Mouse (Mus musculus) thymus, postnatal 14 days (tissue): ENCODE measurements at regions not wholly inside any gene's neighbourhood (a gene's known extent, or its start where the extent isn't known, plus 50 kb on each side); places are given as distances from the start of the nearest gene placed in this dataset.
"Not testable (repeated sequence)": the region's sequence is repeated elsewhere in the genome, so short reads cannot be mapped to it uniquely, and the experiment has no call there.

ENCODE experiments used
- DNase-seq: peaks from one replicate; pipeline ENCODE4 v3.0.0; 2021

DNA sequence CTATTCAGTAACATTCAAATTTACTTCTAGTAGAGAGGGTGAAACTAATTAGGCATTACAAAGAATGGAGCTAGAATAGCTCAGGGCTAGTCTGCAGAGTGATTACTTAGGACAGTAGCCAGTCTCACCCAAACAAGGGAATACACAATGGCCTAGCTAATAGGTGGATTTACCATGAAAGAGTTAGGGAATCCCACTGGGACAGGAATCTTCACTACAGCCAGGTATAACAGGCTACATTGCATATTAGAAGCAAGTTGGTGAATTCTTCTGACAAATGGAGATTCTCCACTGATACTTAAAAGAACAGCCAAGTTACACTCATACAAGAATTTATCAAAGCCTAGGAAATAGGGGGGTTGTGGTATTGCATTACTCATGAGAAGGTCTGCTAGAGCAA lies 670.2 kb upstream of the Chrm3 start:
- DNase-seq = not testable (repeated sequence)

DNA sequence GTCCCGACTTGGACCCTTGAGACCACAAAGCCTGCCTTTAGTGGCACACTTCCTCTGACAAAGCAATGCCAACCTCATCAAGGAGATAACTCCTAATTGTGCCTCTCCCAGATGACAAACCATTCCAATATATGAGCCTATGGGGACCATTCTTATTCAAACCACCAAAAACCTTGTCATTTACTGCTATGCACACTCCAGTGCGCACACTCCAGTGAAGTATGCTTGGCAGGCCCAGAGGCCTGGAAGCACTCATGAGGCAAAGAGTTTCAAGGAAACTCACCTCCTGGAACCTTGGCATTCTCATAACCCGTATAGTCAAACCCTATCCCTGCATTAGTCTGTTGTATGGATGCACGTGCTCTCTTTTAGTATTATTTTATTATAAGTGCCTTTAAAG lies 669.7 kb upstream of the Chrm3 start:
- DNase-seq = no peak

DNA sequence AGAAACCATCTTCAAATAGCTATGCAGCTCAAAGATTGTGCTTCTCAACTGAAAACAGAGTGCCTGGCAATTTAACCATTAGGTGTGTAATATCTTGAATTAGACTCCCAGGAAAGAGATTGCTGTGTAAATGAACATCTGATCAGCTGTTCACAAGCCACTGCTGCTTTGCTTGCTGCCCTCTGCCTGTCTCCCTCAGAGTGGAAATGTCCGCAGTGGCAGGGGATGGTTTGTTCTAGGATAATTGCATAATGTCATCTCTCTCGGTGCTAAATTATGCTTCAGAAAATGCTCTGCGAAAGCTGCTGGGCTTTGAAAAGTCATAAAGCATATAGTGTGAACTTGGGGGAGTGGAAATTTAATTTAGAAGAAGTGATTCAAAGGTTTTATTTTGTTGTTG lies 665.3 kb upstream of the Chrm3 start:
- no peak for DNase-seq

DNA sequence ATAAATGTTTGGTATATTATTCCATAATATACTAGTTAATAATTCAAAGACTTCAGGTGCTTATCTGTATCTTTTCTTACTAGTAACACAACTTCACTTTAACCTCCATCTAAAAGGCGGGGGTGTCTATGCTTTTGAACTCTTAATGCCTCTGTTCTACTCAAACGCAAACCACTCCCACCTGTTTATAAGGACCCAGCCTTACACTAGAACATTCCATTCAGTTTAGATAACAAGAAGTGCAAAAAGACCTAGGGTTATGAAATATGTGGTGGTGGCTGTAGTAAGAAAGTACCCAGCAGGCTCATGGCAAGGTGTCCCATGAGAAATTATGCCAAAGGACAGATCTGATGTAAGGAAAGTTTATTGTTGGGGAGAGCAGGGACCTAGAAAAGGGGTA lies 663.8 kb upstream of the Chrm3 start:
- no peak for DNase-seq

DNA sequence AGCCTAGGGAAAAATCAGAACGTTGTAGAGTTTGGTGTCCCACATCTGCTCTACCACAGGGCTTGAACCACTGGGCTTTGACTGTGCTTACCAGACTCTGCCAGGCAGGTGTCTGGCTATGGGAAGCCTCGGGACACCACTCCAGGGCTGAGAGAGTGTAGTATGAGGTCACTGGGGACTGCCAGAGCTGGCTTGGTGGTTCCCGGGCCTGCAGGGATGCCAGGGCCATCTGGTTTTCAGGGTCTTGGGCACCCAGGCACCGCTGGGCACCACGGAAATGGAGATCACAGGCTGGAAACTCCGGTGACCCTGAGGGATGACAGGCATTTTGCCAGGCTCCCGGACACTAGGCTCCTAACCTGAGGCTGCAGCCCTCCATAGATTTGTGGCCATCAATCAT lies 656.9 kb upstream of the Chrm3 start:
- no peak for DNase-seq

DNA sequence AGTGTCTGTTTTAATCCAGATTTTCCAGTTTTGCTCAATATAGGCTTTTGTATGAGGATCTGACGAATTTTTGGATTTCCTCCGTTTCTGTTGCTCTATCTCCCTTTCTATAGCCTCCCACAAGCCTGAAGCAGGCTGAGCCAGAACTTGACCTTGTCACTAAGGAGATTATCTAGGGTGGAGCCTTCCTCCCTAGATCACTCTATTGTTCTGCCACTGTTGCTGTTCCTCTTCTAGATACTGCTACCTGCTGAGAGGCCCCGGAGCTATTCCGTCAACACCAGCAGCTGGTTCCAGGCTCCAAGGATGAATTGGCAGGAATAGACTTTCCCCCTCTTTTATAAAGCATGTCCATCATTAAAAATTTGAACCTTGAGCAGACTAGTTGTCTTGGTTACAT lies 644.7 kb upstream of the Chrm3 start:
- no peak for DNase-seq

- no peak for DNase-seq
Measured at GRCm38 (mm10) chr13:10991151-10991550, 630.5 kb upstream of the Chrm3 start.

DNA sequence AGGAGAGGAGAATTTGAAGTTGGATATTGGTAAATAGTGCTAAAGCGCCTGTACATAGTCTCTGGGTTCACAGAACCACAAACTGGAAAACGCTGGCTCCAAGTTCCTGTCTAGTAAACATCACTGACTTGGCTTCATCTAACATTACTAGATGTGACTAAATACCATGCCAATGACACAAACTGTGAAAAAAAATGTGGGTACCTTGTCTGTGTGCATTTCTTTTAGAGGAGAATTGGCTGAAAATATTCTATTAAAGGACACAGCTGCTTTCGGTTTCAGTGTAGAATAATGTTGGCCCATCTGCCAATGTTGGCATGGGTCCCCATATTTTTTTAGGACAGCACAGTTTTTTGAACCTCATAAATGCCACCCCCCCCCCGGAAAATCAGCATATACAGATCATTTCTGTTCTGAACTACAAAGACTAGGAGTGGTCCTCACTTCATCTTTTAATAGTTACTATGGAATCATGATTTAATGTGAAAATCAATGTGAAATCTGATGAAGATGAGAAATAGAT lies 629.9 kb upstream of the Chrm3 start:
- no peak for DNase-seq

GRCm38 (mm10) chr13:10989095-10989814 lies 628.6 kb upstream of the Chrm3 start:
- DNase-seq = no peak

GRCm38 (mm10) chr13:10983736-10984135 lies 623.1 kb upstream of the Chrm3 start:
- no peak for DNase-seq

GRCm38 (mm10) chr13:10982543-10982942 lies 621.9 kb upstream of the Chrm3 start:
- no peak for DNase-seq

GRCm38 (mm10) chr13:10971932-10972331 lies 611.3 kb upstream of the Chrm3 start:
- DNase-seq = no peak

GRCm38 (mm10) chr13:10970721-10971120 lies 610.1 kb upstream of the Chrm3 start:
- DNase-seq = no peak

GRCm38 (mm10) chr13:10952923-10953322 lies 592.3 kb upstream of the Chrm3 start:
- DNase-seq = no peak

DNA sequence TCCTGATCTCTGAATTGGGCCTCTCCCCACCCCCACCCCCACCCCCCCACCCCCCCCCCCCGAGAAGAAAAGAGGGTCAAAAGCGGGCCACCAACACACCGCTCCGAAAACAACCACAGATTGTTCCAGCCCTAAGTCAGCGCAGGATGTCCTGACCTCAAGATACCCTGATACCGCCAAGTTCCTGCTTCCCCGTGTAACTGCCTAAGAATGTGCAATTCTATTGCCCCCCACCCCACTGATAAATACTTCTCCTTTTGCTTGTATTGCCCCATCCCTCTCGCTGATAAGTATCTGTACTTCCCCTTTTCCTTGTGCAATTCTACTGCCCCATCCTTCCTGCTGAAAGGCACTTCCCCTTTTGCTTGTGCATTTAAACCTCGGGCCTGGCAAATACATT lies 590.0 kb upstream of the Chrm3 start:
- not testable (repeated sequence) for DNase-seq

GRCm38 (mm10) chr13:10947398-10947797 lies 586.8 kb upstream of the Chrm3 start:
- no peak for DNase-seq

- no peak for DNase-seq
Measured at GRCm38 (mm10) chr13:10943877-10944276, 583.2 kb upstream of the Chrm3 start.

DNA sequence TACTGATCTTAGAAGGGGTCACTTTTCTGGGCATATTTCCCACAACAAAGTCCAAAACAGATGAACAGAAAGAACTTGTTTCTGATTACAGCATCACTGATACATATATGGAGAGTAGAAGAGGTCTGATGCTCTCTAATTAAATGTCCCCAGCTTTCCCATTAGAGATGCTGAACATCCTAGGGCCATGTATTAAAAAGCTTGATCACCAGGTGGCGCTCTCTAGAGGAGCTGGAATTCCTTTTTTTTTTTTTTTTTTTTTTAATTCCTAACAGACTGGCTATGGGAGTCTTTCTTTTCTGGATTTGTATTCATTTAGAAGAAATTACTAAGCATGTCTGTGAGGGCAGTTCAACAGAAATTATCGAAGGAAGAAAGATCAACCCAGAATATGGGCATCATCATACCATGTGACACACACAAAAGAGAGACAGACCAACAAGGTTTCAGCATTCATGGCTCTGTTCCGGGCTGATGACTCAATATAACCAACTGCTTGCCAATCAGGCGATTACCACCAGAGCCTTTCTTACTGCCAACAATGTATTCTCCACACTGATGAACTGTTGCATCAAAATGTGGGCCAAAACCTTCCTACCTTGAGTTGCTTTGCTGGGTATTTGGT lies 581.5 kb upstream of the Chrm3 start:
- DNase-seq = no peak

DNA sequence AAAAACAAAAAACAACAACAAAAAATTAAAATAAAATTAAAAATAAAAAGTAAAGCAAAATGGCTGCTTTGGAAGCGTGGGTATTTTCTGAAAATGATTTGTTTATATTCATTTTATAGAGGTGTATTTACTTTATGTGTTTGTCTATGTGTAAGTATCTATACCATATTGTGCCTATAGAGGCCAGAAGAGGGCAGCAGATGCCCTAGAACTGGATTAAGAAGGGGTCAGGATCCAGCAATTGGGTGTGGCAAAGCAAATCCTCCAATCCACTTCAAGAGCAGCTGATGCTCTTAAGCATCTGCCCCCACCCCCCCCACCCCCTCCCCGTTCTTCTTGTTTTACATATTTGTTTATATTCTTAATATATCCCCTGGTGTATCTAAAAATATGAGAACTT lies 577.6 kb upstream of the Chrm3 start:
- DNase-seq = no peak

DNA sequence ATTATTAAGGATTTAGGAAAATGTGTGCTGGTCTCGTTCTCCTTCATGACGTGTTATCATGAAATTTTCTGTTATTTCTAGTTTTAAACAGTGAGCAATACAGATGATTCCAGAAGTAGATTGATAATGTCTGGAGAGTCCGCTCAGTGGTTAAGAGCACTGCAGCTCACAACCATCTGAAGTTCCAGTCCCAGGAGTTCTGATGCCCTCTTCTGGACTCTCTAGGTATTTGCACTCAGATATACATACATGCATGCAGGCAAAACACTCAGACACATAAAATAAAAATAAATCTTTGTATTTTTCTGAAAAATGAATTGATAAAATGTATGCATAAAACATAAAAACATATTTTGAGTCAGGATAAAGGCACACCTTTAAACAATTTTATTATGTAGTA lies 570.1 kb upstream of the Chrm3 start:
- DNase-seq = no peak

DNA sequence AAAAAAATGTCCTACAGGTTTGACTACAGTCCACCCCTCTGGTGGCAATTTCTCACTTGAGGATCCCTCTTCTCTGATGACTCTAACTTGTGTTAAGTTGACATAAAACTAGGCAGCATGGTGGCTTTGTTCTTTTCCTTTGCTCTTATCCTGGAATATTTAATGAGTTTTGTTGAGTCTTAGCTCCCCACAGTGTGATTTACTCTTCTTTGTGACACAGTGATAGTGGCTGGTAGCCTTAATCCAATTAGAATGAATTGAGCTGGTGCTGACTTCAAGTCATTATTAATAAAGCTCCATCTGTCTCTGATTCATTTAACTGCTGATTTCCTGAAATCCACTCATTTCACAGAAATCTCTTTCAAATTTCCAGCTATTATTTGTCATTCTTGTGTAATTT lies 553.7 kb upstream of the Chrm3 start:
- DNase-seq = no peak

GRCm38 (mm10) chr13:10909122-10909751 lies 548.6 kb upstream of the Chrm3 start:
- DNase-seq = no peak

- no peak for DNase-seq
Measured at GRCm38 (mm10) chr13:10867864-10868263, 507.2 kb upstream of the Chrm3 start.

GRCm38 (mm10) chr13:10855947-10856561 lies 495.4 kb upstream of the Chrm3 start:
- DNase-seq = peak; percentile 4
